Mouse (Mus musculus) CD4-positive naive resting alpha-beta T cell, adult 76 days (primary cell): ENCODE results near the gene Srsx. TPM values are rescaled to one million over a fixed set of nuclear protein-coding genes. Genes with fewer than 3 reads are reported as not detected.

Experiments used
- total RNA-seq: library from RNA; stranded (reverse); gene quantifications from one replicate; pipeline ENCODE4 v1.2.4, GENCODE M21; 2023

Gene Srsx
- total RNA-seq: not detected

DNA sequence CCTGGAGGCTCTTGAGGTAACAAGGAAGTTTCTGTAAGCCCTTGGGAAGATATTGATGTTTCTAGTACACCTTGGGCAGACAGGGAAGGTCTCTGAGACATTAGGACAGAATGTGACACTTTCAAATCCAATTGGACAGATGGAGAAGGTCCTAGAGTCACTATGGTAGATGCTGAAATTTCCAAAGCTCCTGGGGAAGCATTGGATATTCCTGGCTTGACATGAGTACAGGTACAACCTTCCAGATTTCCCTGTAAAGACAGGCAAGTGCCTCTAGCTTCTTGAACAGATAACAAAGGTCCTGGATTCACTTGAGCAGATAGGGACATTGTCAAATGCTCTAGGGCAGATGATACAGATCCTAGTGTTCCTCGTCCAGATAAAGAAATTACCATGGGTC lies at the start of gene Srsx:
Gene Srsx, minus strand, starts transcription at position 101 of the 400 bp plus-strand sequence.

DNA sequence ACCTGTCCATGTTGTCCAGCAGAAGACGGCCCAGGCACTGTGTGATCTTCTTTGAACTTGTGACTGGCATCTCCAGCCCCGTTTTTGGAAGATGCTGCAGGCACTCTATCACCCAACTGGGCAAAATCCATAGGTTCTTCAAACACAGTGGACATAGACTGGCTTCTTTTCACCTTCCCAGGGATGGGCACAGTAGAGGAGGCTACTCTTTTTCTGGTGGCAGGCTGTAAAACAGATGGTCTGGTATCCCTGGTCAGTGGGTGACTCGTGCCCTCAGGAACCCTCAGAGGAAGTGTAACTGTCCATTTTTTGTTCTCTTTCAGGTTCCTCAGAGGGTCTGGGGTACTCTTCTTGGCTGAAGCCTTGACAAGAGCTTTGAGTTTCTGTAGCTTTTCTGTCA lies 24.5 kb upstream of the Srsx start, which contains the start of gene Gm17577:
Gene Gm17577, minus strand, starts transcription at position 101 of the 400 bp plus-strand sequence.

Other genes starting within 250 kb of the Srsx start
- gene Gm17521, start 192.8 kb downstream of the Srsx start, total RNA-seq: not detected
- gene Cldn34c1, start 119.0 kb downstream of the Srsx start, total RNA-seq: 1.00 TPM
- not detected for gene Gm17577, start 24.4 kb upstream of the Srsx start, total RNA-seq